Mouse (Mus musculus) stomach, postnatal 0 days (tissue): ENCODE data around the gene Trim10. TPM values are rescaled to one million over a fixed set of nuclear protein-coding genes. Genes with fewer than 3 reads are reported as not detected.

Experiments
- ATAC-seq: fragments of 200-750 bp; cut with Nextera tagmentation; 2 replicates; pipeline ENCODE4 v1.8.0; 2017; ENCODE audit not compliant: low FRiP score, low TSS enrichment
- DNase-seq: peaks from one replicate; pipeline ENCODE4 v3.0.0-alpha.2; 2016; ENCODE audit warnings: low spot score
- H3K27ac ChIP-seq: fragments of 300-500 bp; sonication (generic); replicated peaks from 2 replicates; pipeline ENCODE4 v1.5.1; 2014; ENCODE audit warnings: mild to moderate bottlenecking, control low read depth
- H3K27me3 ChIP-seq: fragments of 300-500 bp; sonication (generic); 2 replicates; pipeline ENCODE4 v1.6.1; 2014; ENCODE audit warnings: low read length; ENCODE audit not compliant: control insufficient read depth, insufficient read depth
- H3K36me3 ChIP-seq: fragments of 300-500 bp; sonication (generic); 2 replicates; pipeline ENCODE4 v1.6.1; 2014; ENCODE audit warnings: low read length, mixed read lengths; ENCODE audit not compliant: control insufficient read depth, insufficient read depth
- H3K4me1 ChIP-seq: fragments of 300-500 bp; sonication (generic); replicated peaks from 2 replicates; pipeline ENCODE4 v1.6.1; 2014; ENCODE audit warnings: antibody characterized with exemption; ENCODE audit not compliant: control insufficient read depth, insufficient read depth
- H3K4me2 ChIP-seq: fragments of 300-500 bp; sonication (generic); replicated peaks from 2 replicates; pipeline ENCODE4 v1.6.1; 2014; ENCODE audit warnings: low read depth, mild to moderate bottlenecking, control low read depth, moderate library complexity
- H3K4me3 ChIP-seq: fragments of 300-500 bp; sonication (generic); 2 replicates; pipeline ENCODE4 v1.5.1; 2014; ENCODE audit warnings: low read depth, low read length, control low read depth
- H3K9ac ChIP-seq: fragments of 300-500 bp; sonication (generic); 2 replicates; pipeline ENCODE4 v1.6.1; 2014; ENCODE audit warnings: mild to moderate bottlenecking, low read length, control low read depth, mixed read lengths
- H3K9me3 ChIP-seq: fragments of 300-500 bp; sonication (generic); 2 replicates; pipeline ENCODE4 v1.6.1; 2016; ENCODE audit warnings: low read length; ENCODE audit not compliant: control insufficient read depth
- CTCF ChIP-seq: IDR thresholded peaks from 2 replicates; pipeline ENCODE4 v1.5.1; 2016; ENCODE audit warnings: antibody characterized with exemption, low read depth, mild to moderate bottlenecking, moderate library complexity
- EP300 ChIP-seq: optimal IDR thresholded peaks from 2 replicates; pipeline ENCODE3; 2016; ENCODE audit warnings: antibody characterized with exemption
- WGBS: fragments of 180-500 bp; shearing (Covaris S2); extraction: QIAGEN DNeasy Blood & Tissue Kit; methylation state at CpG from one replicate; pipeline ENCODE4 v1.1.7; 2014; 5-methylcytosine and 5-hydroxymethylcytosine counted together
- polyA plus RNA-seq: library from polyadenylated mRNA; unstranded; fragments of >200 nt; fragmentation: Nextera tagmentation; extraction: Ambion mirVana; gene quantifications from 2 replicates; pipeline ENCODE4 v1.2.1, GENCODE M21; 2015

Trim10 gene
- polyA plus RNA-seq, 1 experiment from 2014 or later, result 0.32 TPM

DNA sequence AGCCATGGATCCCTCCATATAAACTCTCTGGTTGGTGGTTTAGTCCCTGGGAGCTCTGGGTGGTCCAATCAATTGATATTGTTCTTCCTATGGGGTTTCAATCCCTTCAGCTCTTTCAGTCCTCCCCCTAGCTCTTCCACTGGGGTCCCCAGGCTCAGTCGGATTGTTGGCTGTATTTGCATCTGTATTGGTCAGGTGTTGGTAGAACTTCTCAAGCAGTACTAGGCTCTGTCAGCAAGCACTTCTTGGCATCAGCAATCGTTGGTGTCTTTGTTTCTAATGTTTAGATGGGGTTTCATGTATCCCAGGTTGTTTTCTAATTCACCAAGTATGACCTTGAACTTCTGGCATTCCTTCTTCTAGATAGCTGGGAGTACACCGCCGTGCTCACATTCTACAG is 36.7 kb upstream of the Trim10 start:
- ATAC-seq (no peak), DNase-seq (no peak)
- Histone ChIP-seq H3K27me3 (no peaks in the 10 kb centered on the region), H3K9me3 (no peaks in the 10 kb centered on the region), H3K27ac (no peak overlapping the region), H3K36me3 (no peaks in the 10 kb centered on the region), H3K4me2 (no peak overlapping the region), H3K4me1 (no peaks in the 10 kb centered on the region), H3K4me3 (no peak overlapping the region), H3K9ac (no peak overlapping the region)
- TF ChIP-seq EP300, result no peak
- no peak for TF ChIP-seq CTCF
- 53% methylated on average over 4 of the region's 4 CpGs for WGBS

- no peaks in the 10 kb centered on the region for H3K27me3 ChIP-seq
- H3K9me3 ChIP-seq, result no peaks in the 10 kb centered on the region
- H3K4me2 ChIP-seq, result peak overlapping the region; percentile 64
- H3K27ac ChIP-seq, result peak overlapping the region; percentile 99
- peak overlapping the region; percentile 18; the same call in 1 of the 2 replicates for H3K9ac ChIP-seq
- peak overlapping the region; percentile 76; the same call in 1 of the 2 replicates for H3K4me3 ChIP-seq
- ATAC-seq (peak; percentile 20; the same call in 1 of the 2 replicates), DNase-seq (peak; percentile 69)
- H3K36me3 ChIP-seq, result no peaks in the 10 kb centered on the region
- TF ChIP-seq EP300 (no peak), CTCF (peak; percentile 37)
- H3K4me1 ChIP-seq, result no peaks in the 10 kb centered on the region
- 31% methylated on average over 12 of the region's 12 CpGs for WGBS
These were observed 33.6 kb upstream of the Trim10 start for GRCm38 (mm10) chr17:36835591-36836426.

DNA sequence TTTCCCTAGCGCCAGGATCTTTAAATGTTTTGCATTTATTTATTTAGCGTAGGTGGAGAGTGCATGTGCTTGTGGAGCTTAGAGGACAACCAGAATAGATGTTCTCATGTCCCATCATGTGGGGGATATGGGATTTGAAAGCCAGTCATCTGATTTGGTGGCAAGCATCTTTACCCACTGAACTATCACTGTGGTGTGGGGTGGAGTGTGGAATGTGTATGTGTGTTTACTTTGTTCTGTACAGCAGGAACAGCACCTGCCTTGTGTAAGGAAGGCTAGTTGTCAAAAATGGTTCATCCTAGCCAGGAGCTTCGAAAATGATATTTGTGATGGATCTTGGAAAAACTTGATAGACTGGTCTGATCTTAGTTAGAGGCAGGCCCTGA is 33.0 kb upstream of the Trim10 start:
- Histone ChIP-seq H3K4me1 (no peaks in the 10 kb centered on the region), H3K4me3 (peak overlapping the region; percentile 76), H3K36me3 (no peaks in the 10 kb centered on the region), H3K9ac (peak overlapping the region; percentile 86), H3K9me3 (no peaks in the 10 kb centered on the region), H3K27ac (peak overlapping the region; percentile 99), H3K27me3 (no peaks in the 10 kb centered on the region), H3K4me2 (peak overlapping the region; percentile 64)
- WGBS, result 18% methylated on average over 3 of the region's 3 CpGs
- no peak for DNase-seq
- peak; percentile 9 for ATAC-seq
- TF ChIP-seq CTCF (no peak), EP300 (no peak)

DNA sequence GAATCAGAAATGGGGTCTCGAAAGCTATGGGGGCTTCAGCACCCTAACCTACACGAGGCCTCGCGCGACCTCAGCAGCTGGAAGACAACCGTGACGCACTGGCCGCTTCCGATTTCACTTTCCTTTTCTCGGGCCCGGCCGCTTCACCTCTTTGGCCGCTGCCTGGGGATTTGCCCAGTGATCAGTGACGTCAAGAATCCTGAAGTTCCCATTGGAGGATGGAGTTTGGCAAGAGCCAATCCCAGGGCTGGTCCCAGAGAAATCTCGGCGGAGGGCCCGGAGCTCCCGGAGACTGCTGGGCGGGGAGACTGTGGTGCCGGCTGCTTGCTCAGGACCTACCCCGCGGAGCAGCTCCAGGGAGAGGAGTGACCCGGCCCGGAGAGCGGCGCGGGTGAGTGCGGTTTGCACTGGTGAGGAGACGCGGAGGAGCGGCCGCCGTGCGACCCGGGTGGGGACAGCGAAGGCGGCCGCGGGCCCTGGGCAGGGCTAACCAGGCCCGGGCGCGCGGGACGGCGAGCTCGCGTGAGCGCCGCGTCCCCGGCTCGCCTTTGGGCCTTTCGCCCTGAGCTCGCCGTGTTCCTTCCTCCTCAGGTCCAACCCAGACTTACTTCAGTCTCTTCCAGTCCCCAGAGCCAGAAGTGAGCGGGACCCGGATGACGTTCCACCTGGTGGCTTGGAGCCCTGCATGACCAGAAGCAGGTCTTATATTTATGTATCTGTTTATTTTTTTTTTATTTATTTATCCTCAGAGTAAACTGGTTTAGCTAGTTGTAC is 32.3 kb upstream of the Trim10 start, which contains the start of gene Trim26:
Gene Trim26 (plus strand): TSS at position 261 of the 774 bp plus-strand sequence.
- peak; percentile 99 for ATAC-seq
- H3K27ac ChIP-seq, result peak within 1 kb of the TSS; percentile 99
- peak within 1 kb of the TSS; percentile 86 for H3K9ac ChIP-seq
- no peak for TF ChIP-seq CTCF
- TF ChIP-seq EP300, result no peak
- peak; percentile 98 for DNase-seq
- H3K4me3 ChIP-seq, result peak within 1 kb of the TSS; percentile 76
- H3K9me3 ChIP-seq, result no peaks in the 10 kb centered on the region
- H3K4me2 ChIP-seq, result peak within 1 kb of the TSS; percentile 65
- under 1% methylated on average over 58 of the region's 58 CpGs for WGBS
- no peaks in the 10 kb centered on the region for H3K4me1 ChIP-seq
- no peaks in the 10 kb centered on the region for H3K36me3 ChIP-seq
- H3K27me3 ChIP-seq, result no peaks in the 10 kb centered on the region

- no peaks in the 10 kb centered on the region for H3K36me3 ChIP-seq
- H3K4me3 ChIP-seq, result no peak overlapping the region
- no peaks in the 10 kb centered on the region for H3K4me1 ChIP-seq
- H3K9ac ChIP-seq, result no peak overlapping the region
- no peak overlapping the region for H3K4me2 ChIP-seq
- TF ChIP-seq CTCF, result no peak
- no peak for TF ChIP-seq EP300
- no peak overlapping the region for H3K27ac ChIP-seq
- no peak for ATAC-seq
- no peak for DNase-seq
- no peaks in the 10 kb centered on the region for H3K9me3 ChIP-seq
- no peaks in the 10 kb centered on the region for H3K27me3 ChIP-seq
- WGBS, result 80% methylated on average over 5 of the region's 5 CpGs
These were observed 30.4 kb upstream of the Trim10 start for GRCm38 (mm10) chr17:36839001-36839400.
